Mouse (Mus musculus) kidney, adult 8-10 months (tissue): ENCODE measurements around the gene Drg1.
A peak's percentile ranks its signal among the peaks of the same experiment; 100 is the strongest.
"Not testable (repeated sequence)": the region's sequence is repeated elsewhere in the genome, so short reads cannot be mapped to it uniquely, and the experiment has no call there.

ENCODE experiments used
- DNase-seq, 2 experiments: peaks; one replicate each; pipeline ENCODE4 v3.0.0; 2022

The Drg1 gene

DNA sequence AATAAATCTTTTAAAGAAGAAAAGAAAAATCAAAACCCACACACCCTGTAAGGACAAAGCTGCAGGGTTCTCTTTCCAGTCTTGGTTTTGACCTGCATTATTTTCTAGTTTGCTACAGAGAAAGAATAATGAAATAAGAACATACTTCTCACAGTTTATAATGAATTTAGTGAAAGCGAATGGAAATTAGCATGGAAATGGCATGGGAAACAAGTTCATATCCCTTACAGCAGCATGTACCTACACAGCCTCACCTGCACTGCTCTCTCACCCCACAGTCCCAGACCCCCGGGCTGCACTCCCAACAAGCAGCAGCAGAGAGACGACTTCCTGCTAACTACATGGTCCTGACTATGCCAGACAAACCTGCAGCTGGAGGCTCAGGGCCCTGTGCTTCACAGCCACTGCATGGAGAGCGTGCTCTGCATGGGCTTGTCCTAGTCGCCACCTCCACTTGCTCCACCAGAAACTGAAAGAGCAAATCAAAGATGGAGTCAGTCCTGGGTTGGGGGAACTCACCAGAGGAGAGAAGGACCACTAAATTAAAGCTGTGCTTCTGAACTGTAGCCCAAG is 100.9 kb downstream of the Drg1 start:
- not testable (repeated sequence) for DNase-seq

DNA sequence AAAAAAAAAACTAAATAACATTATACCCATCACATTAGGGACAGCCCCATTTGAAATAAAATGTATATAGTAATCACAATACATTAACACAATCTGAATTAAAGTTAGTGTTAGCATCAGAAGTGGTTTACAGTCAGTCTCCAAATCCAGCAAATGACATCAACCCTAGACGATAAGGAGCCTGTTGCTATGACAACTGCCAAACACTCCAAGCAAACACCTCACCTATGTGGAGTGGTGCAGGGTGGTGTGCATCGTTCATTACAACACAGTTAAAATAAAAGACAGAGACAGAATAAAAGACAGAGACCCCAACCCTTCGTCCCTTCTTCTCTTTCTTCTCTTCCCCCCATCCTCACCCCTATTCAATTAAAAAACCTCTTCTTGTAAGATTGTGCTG is 102.6 kb downstream of the Drg1 start:
- not testable (repeated sequence) for DNase-seq

DNA sequence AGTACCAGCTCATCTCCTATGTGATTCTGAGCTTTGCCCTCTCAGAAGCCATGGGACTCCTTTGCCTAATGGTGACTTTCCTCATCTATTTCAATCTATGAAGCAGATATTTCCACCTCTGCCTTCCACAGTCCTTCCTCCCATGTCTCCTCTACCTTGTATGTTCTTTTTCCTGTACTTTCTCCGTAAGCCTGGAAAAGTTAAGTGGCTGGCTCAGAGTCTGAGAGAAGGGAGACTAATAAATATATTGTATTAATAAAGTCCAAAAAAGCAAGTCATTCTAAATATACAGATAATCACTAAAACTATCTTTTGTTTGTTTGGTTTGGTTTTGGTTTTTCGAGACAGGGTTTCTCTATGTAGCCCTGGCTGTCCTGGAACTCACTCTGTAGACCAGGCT is 103.1 kb downstream of the Drg1 start:
- peak in 1 of 2 experiments; percentile 54 for DNase-seq

DNA sequence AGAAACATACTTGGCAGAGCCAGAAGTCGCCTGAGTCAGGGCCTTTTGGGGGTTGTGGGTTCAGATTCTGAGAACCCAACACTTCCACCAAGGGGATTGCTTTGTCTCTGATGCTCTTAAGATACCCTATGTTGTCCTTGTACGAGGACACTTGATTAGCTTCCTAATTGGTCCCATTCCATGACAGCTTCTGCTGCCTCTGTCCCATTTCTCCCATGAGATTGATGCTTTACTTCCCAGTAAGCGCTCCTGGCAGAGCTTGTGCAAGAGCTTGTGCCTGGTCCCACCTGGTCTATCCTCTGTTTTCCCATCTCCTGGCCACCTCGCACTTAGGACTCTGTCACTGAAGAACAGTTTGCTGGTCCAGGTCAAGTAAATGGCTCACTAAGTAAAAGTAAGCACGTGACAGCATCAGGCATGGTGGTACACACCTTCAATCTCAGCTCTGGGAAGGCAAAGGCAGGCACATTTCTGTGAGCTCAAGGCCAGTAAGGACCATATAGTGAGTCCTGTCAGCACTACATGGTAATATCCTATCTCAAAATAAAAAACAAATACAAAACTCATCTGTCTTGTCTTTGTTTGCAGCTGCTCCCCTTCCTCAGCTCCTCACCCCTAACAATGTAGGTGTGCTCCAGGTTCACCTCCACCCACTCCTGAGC is 103.8 kb downstream of the Drg1 start:
- DNase-seq: peak; percentile 84 to 93

DNA sequence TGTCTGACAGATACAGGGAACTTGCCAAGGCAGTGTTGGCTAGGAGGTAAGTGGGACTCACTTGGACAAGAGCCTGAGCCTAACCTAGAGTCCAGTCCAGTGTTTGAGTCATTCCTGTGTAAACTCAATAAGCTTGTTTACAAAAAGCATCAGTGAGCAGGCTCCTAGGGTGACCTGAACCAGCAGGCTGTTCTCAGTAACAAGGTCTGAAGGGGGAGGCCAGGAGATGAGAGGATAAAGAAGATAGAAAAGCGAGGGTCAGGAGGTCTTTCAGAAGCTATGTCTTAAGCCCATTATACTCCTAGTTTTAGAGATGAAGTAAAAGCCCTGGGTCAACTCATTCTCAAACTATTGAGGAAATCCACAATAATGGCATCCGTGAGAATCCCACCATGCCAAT is 104.8 kb downstream of the Drg1 start:
- DNase-seq: peak; percentile 75 to 76

DNA sequence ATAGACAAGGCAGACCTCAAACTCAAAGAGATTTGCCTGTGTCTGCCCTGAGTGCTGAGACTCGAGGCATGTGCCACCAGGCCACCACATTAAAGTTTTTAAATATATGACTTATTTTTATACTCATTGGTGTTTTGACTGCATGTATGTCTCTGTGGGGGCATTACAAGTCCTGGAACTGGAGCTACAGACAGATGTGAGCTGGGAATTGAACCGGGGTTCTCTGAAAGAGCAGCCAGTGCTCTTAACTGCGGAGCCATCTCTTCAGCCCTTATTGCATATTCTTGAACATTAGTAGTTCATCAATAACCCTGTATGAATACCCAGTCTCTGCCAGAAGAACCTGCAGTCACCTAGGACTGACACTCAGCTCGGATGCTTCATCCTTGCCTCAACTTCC is 107.4 kb downstream of the Drg1 start:
- DNase-seq: not testable (repeated sequence)

DNA sequence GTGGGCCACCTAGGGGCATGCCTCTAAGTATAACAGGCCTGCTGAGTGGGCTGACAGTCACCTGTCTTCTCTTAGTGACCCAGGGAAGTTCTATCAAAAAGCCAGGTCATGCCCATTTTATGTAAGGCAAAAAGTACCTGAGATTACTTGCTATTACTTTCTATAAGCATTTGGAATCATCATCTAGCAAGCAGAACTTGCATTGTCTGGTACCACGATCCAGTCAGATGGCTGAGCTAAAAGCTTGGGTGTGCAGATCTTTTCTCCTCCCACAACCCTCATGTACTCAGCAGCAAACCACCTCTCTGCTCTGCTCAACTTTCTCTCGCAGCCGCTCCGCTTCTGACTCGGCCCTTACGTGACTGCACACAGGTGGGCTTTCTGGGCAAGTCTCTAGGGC is 108.2 kb downstream of the Drg1 start:
- DNase-seq: not testable (repeated sequence)

DNA sequence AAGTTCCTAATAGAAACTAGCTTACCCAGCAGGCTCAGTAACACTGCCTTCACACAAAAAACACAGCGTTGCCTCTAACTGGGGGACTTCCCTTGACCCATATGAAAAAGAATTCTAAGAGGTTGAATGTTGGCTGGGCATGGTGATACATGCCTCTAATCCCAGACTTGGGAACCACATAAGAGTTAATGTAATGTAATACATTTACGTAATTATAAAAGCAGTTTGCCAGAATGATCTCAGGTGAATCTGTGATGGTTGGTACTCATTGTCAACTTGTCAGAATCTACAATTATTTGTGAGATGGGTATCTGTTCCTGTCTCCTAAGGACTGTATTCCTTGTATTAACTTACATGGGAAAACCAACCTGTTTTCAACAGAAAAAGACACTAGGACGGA is 109.2 kb downstream of the Drg1 start:
- not testable (repeated sequence) for DNase-seq

DNA sequence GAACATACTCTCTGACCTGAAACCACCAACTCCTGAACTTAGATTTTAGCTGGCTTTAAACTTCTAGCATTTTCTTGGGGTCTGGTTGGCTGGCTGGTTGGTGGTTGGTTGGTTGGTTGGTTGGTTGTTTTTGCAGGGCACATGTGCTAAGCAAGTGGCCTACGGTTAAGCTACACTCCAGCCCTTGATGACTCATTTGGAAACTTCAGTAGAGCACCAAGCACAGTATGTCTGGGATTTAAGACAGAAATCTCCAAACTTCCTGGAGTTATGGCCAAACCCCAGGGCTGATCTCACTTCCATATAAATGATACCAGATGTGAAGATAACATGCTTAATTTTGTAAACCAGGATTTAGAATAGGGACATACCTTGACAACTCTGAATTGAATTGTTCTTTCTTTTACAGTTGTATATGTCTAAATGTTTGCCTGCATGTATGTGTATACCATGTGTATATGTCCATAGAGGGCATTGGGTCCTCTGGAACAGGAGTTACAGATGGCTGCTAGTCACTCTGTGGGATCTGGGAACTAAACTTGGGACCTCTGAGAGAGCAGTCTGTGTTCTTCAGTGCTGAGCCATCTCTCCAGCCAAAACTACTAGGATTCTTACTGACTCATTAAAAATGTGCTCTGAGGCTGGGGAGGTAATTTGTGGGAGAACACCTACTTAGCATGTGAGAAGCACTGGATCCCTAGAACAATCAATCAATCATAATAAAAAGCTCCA is 112.4 kb downstream of the Drg1 start:
- peak; percentile 63 to 69 for DNase-seq

DNA sequence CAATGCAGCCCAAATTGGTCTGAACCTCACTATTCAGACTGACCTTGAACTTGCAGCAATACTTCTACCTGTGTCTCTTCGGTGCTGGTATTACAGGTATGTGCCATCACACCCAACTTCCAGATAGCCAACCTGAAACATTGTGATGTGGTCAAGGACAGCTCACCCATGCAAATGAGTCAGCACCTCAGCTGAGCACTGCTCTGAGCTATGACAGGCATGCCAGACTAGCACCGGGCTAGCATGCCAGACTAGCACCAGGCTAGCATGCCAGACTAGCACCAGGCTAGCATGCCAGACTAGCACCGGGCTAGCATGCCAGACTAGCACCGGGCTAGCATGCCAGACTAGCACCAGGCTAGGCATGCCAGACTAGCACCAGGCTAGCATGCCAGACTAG is 114.9 kb downstream of the Drg1 start:
- DNase-seq: peak in 1 of 2 experiments; percentile 34

DNA sequence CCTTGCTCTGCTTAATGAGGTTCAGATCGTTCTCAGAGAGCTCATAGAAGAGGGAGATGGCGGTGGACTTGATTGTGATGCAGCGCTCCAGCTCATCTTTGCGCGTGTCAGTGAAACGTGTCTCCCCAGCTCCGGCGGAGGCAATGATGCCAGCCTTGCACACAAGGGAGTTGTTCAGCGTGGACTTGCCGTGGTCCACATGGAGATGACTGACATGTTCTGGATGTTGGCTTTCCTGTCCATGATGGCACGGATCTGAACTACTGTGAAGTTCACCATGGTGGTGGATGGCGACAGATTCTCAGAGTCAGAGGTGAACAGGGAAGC is 115.6 kb downstream of the Drg1 start:
- not testable (repeated sequence) for DNase-seq

DNA sequence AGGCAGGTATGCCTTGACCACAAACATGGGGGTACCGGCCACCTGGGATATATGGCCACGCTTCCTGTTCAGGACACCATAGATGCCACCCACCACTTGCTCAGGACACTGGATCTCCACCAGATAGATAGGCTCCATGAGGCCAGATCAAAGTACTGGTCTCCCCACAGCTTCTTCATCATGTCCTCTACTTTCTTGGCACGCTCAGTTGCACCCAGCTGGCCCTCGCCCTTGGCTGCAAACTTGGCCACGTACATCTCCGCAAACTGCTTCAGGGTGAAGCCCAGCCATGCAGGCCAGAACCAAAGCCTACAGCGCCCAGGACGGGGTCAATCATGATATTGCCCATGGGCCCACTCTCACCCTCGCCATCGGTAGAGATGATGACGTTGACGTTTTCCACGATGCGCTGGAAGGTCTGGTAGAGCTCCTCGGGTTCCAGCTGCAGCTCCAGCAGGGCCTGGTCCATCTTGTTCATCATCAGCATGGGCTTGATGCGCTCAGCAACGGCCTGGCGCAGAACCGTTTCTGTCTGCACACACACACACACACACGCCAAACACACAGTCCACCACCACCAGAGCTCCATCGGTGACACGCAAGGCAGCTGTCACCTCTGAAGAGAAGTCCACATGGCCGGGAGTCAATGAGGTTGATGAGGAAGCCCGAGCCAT is 116.1 kb downstream of the Drg1 start:
- DNase-seq: peak in 1 of 2 experiments; percentile 56

DNA sequence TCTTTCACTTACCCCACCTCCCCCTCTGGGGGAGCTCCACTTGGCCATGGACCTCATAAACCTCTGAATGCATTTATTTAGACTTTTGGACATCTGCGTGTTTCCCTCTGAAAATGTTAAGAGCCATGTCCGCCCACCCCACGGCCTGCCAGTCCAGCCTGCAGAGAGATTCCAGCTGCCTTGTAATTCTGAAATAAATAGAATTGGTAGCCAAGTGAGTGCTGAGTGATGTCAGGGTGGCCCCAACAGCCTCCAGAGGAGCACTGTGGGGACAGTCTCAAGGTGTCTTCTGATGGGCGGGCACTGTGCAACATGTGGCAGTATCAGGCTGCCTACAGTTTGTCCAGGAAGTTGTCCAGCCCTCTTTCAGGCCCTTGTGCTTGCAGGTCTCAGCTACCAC is 116.7 kb downstream of the Drg1 start:
- DNase-seq: not testable (repeated sequence)

DNA sequence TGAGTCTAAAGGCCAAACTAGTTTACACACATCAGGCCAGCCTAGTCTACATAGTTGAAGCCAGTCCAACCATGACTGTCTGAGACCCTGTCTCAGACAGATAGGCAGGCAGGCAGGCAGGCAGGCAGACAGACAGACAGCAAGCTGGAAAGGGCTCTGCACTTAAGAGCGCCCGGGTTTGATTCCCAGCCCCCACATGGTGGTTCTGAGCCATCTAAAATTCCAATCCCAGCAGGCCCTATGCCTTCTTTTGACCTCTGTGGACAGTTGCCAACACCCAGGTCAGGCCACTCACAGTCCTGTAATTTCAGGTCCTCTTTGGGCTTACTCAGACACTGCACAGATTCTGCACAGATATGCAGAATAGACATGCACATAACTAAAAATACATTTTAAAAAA is 119.4 kb downstream of the Drg1 start:
- not testable (repeated sequence) for DNase-seq

DNA sequence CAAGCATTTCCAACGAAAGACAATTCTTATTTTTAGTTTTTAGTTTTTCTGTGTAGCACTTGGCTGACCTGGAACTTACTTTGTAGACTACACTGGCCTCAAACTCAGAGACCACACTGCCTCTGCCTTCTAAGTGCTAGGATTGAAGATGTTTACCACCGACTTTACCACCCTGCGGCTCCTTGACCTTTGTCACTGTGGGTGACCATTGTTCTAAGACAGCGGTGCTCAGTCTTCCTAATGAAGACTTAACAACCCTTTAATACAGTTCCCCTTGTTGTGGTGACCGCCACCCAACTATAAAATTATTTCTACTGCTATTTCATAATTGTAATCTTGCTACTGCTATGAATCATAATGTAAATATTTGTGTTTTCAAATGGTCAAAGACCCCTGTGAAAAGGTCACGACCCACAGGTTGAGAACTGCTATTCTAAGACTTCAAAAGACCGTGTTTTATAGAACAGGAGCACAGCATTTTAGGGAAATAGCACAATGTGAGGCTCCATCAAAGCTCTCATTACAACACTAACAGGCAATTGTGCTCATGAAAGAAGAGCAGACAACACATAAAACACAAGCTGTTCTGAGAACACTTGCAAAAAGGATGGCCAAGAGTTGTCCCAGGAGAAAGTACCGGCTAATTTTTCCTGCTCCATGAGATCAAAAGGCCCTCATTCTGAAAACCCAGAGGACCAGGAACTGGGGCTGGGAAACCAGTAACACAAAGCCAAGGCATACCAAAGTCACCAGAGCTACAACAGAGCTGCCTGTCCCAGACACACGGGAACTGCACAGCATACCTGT is 120.7 kb downstream of the Drg1 start:
- not testable (repeated sequence) for DNase-seq

DNA sequence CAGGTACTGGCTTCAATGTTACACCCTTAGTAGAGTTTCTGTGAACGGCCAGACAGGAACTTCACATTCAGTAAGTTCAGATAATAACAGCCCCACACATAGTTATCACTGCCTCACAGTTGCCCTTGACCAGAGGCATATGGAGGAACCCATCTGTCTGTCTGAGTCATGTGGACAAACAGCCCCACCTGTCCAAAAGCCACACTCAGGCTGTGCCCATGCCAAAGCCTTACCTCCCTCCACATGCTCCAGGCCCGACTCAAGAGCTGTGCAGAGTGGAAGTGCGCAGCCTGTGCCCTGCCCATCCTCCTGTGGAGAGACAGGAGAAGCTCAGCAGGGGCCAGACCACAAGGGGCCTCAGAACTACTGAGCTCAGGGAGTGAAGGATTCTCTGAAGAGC is 122.2 kb downstream of the Drg1 start:
- not testable (repeated sequence) for DNase-seq

DNA sequence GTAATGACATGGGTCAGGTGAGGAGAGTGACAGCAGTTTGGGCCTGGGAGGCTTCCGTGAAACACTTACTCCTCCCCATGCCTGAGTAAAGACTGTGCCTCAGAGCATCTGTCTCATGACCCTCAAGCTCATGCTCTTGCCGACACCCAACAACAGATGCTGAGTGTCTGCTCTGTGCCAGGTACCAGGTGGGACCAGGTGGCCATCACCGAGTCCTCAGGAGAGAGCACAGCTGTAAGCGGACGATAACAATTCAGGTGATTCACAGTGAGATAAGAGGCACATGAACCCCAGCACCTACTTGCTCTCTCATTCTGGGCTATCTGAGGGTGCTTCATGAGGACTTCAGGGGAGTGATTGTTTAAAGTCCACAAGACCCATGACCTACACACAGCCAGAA is 123.8 kb downstream of the Drg1 start:
- DNase-seq: peak; percentile 77 to 87

DNA sequence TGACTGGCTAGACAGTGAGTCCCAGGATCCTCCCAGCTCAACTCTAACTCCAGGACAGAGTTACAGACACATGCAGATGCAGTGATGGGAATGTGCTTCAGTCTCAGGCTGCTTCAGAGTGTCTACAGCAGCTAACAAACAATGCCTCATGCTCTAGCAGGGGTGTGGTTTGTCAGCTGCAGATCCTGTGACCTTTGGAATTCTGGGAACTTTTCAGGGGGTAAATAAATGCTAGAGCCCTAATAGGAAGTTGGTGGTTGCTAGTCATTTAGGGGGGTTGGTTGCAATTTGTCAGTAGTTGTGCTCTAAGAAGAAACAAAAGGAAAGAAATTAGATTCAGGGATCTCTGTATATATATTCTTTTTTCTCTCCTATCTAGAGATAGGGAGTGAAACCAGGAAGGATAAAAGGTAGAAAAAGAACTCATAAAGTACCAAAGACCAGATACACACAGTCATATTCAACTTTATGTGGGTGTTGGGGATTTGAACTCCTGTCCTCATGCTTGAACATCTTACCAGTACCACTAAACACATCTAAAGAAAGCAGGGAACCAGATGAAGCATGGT is 125.2 kb downstream of the Drg1 start:
- DNase-seq: not testable (repeated sequence)

DNA sequence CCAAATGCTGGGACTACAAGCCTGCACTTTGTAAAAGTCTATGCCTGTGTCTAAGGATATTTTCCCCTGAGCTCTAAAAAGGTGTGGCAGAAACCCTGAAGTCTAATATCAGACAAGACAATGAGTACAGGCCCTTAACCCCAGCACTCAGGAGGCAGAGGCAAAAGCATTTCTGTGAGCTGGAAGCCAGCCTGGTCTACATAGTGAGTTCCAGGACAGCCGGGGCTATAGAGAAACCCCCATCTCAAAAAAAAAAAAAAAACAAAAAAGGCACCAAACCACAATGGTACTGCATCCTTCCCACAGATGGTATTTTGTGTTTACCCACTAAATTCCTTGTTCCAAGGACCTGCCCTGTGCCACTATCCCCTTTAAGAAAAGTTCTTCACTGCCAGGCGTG is 127.9 kb downstream of the Drg1 start:
- DNase-seq: peak in 1 of 2 experiments; percentile 52
